28 mouse cellular contexts compared by ENCODE assay signal in the genomic region with DNA sequence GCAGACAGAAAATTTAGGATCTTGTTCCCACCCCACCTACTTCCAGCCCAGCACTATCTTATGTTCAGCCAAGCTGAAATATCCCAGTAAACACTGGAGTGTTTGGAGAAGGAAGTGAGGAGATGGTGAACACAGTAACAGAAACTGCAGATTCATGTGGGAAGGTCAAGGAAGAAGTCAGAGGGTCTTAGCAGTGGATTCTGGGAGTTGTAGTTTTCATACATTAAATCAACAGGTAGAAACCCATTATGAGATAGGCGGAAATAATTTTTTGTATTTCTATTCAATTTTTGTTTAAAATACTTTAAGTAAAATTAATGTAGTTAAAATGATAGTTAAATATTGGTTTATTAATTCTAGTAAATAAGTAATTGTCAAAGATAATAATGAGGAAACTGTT.
A peak's percentile ranks its signal among the peaks of the same experiment; 100 is the strongest.
DNase-seq lines count a peak whose midpoint lies in the region; ATAC-seq and TF ChIP-seq lines count a peak whose summit lies in the region.
"Had no signal": no experiment of that assay in that cellular context is flagged by ENCODE, and none has a peak within 500 bp of the region (broad histone marks: within the 10 kb centered on the region; RNA-seq: fewer than 3 reads in every experiment).

No protein-coding gene starts in this region.

- H3K4me3 ChIP-seq in heart, embryonic 14.5 days (ENCODE audit: control insufficient read depth in 1 of 2, insufficient read depth in 1 of 2, low read depth in 1 of 2, low read length in 2 of 2), result no peak overlapping the region
- no peak overlapping the region for H3K4me3 ChIP-seq in midbrain, embryonic 11.5 days (ENCODE audit: low read depth, low read length)
- H3K4me3 ChIP-seq in midbrain, embryonic 10.5 days, result no peak overlapping the region
- no peak overlapping the region for H3K4me3 ChIP-seq in gastrocnemius, adult 2 months
- H3K4me3 ChIP-seq: embryonic facial prominence, embryonic 12.5 days; hindbrain, embryonic 12.5 days had no signal

- no peaks in the 10 kb centered on the region for H3K36me3 ChIP-seq in heart, embryonic 14.5 days (ENCODE audit: control insufficient read depth, insufficient read depth, low read length)
- no peaks in the 10 kb centered on the region for H3K36me3 ChIP-seq in midbrain, embryonic 11.5 days (ENCODE audit: control insufficient read depth, insufficient read depth, low read length)
- H3K36me3 ChIP-seq in midbrain, embryonic 10.5 days, result no peaks in the 10 kb centered on the region
- H3K36me3 ChIP-seq: embryonic facial prominence, embryonic 12.5 days; hindbrain, embryonic 12.5 days had no signal

- ATAC-seq in heart, embryonic 14.5 days (ENCODE audit: insufficient number of reproducible peaks, insufficient read depth, low FRiP score, low read depth), result no peak
- ATAC-seq in midbrain, embryonic 11.5 days (ENCODE audit: low FRiP score), result no peak
- ATAC-seq: forebrain, embryonic 14.5 days; intestine, embryonic 16.5 days; midbrain, embryonic 16.5 days had no signal

- H3K9me3 ChIP-seq in heart, embryonic 14.5 days (ENCODE audit: control insufficient read depth, low read length), result no peaks in the 10 kb centered on the region
- H3K9me3 ChIP-seq in midbrain, embryonic 11.5 days (ENCODE audit: control insufficient read depth, low read length), result no peaks in the 10 kb centered on the region
- H3K9me3 ChIP-seq in midbrain, embryonic 10.5 days (replicated peaks), result 0 out of 2 replicates have a peak, but pooled peaks cover under 1% of the 10 kb centered on the region
- H3K9me3 ChIP-seq: embryonic facial prominence, embryonic 12.5 days; hindbrain, embryonic 12.5 days had no signal

- no peak for TF ChIP-seq CTCF in gastrocnemius, adult 2 months (IDR thresholded peaks at IDR 0.05)

- DNase-seq in embryo, embryonic 10.5 days (ENCODE audit: low spot score), result peak; percentile 30
- DNase-seq in embryo, embryonic 9.5 days (ENCODE audit: extremely low spot score), result no peak
- DNase-seq in heart, adult 8-10 months (ENCODE audit: low spot score), result no peak
- peak; percentile 75 for DNase-seq in midbrain, embryonic 11.5 days (ENCODE audit: low spot score, missing footprints)
- DNase-seq in midbrain, embryonic 10.5 days (ENCODE audit: low spot score), result no peak
- no peak for DNase-seq in gastrocnemius, adult 2 months
- DNase-seq: adrenal gland, postnatal 25 days; cerebellum, adult 18-20 months; cerebellum, postnatal 10 days; gastrocnemius, postnatal 25 days; kidney, adult 9 months; kidney, postnatal 14 days; layer of hippocampus, adult 9-11 months; liver; lung, adult 2 months; lung, postnatal 10 days; right cerebral cortex, postnatal 4 days; thymus, adult 18-20 months; thymus, postnatal 25 days had no signal

- no peaks in the 10 kb centered on the region for H3K4me1 ChIP-seq in heart, embryonic 14.5 days (ENCODE audit: control insufficient read depth in 2 of 2, insufficient read depth in 2 of 2, low read length in 2 of 2)
- no peaks in the 10 kb centered on the region for H3K4me1 ChIP-seq in midbrain, embryonic 11.5 days (ENCODE audit: control insufficient read depth, insufficient read depth, low read length)
- H3K4me1 ChIP-seq in midbrain, embryonic 10.5 days, result 0 out of 2 replicates have a peak, but pooled peaks cover 5% of the 10 kb centered on the region
- H3K4me1 ChIP-seq: embryonic facial prominence, embryonic 12.5 days; hindbrain, embryonic 12.5 days had no signal

- H3K27ac ChIP-seq in heart, embryonic 14.5 days (replicated peaks in 1 of 2; ENCODE audit: control insufficient read depth in 1 of 2, insufficient read depth in 1 of 2, low read depth in 2 of 2, low read length in 2 of 2), result peak overlapping the region; percentile 48 to 78
- no peak overlapping the region for H3K27ac ChIP-seq in midbrain, embryonic 11.5 days (ENCODE audit: low read depth, low read length)
- no peak overlapping the region for H3K27ac ChIP-seq in midbrain, embryonic 10.5 days (replicated peaks)
- H3K27ac ChIP-seq in gastrocnemius, adult 2 months, result no peak overlapping the region
- H3K27ac ChIP-seq: embryonic facial prominence, embryonic 12.5 days; hindbrain, embryonic 12.5 days; liver, embryonic 14.5 days; macrophage; stomach, postnatal 0 days had no signal

- H3K9ac ChIP-seq in heart, embryonic 14.5 days (ENCODE audit: low read length), result no peak overlapping the region
- H3K9ac ChIP-seq in midbrain, embryonic 11.5 days (ENCODE audit: low read length), result no peak overlapping the region
- H3K9ac ChIP-seq: embryonic facial prominence, embryonic 12.5 days; hindbrain, embryonic 12.5 days; liver, embryonic 14.5 days had no signal

- no peak overlapping the region for H3K4me2 ChIP-seq in heart, embryonic 14.5 days (ENCODE audit: low read length)
- no peak overlapping the region for H3K4me2 ChIP-seq in midbrain, embryonic 11.5 days
- H3K4me2 ChIP-seq: embryonic facial prominence, embryonic 12.5 days; hindbrain, embryonic 12.5 days had no signal

- WGBS in heart, embryonic 14.5 days, result 64% methylated on average over 1 of the region's 1 CpGs
- WGBS in midbrain, embryonic 11.5 days, result 93% methylated on average over 1 of the region's 1 CpGs
- WGBS in midbrain, embryonic 10.5 days, result 97% methylated on average over 1 of the region's 1 CpGs

- no peaks in the 10 kb centered on the region for H3K27me3 ChIP-seq in heart, embryonic 14.5 days (ENCODE audit: control insufficient read depth, insufficient read depth, low read length)
- H3K27me3 ChIP-seq in midbrain, embryonic 11.5 days (ENCODE audit: control insufficient read depth, insufficient read depth, low read length), result no peaks in the 10 kb centered on the region
- H3K27me3 ChIP-seq in midbrain, embryonic 10.5 days (ENCODE audit: low read depth, poor library complexity, severe bottlenecking), result no peaks in the 10 kb centered on the region
- H3K27me3 ChIP-seq: embryonic facial prominence, embryonic 12.5 days; hindbrain, embryonic 12.5 days had no signal

- intact Hi-C loops in gastrocnemius, adult 2 months (cut with DNase I), result no loop called here

Comparison
In these comparisons a context has a peak if more than half of its experiments do, and no peak if none do; other contexts are left out.
1. DNase-seq: peak in embryo, embryonic 10.5 days (single experiment) and midbrain, embryonic 11.5 days (single experiment); none in embryo, embryonic 9.5 days (single experiment), heart, adult 8-10 months (single experiment), midbrain, embryonic 10.5 days (single experiment) and gastrocnemius, adult 2 months (single experiment).
2. H3K27ac ChIP-seq: peak in heart, embryonic 14.5 days (2 of 2); none in midbrain, embryonic 11.5 days (single experiment), midbrain, embryonic 10.5 days (single experiment) and gastrocnemius, adult 2 months (single experiment).